In genomic region chr10:79645711-79646110, GRCm38 (mm10) we compare ENCODE assay signal across 34 mouse cellular contexts. TPM values are rescaled to one million over a fixed set of nuclear protein-coding genes. Genes with fewer than 3 reads are reported as not detected.
DNase-seq lines count a peak whose midpoint lies in the region; ATAC-seq lines count a peak whose summit lies in the region.
"Had no signal": no experiment of that assay in that cellular context is flagged by ENCODE, and none has a peak within 500 bp of the region (broad histone marks: within the 10 kb centered on the region; RNA-seq: fewer than 3 reads in every experiment).

Gene Odf3l2, minus strand, starts transcription at chr10:79645738.

- H3K27ac ChIP-seq in limb, embryonic 13.5 days, result no peak within 1 kb of the TSS
- H3K27ac ChIP-seq in limb, embryonic 10.5 days, result no peak within 1 kb of the TSS; the same call in 1 of the 2 replicates
- H3K27ac ChIP-seq: forebrain, embryonic 13.5 days; heart, adult 2 months; hindbrain, embryonic 15.5 days; limb, embryonic 12.5 days; liver, embryonic 13.5 days had no signal

- H3K27me3 ChIP-seq in limb, embryonic 13.5 days, result no peaks in the 10 kb centered on the region
- peaks cover 1% of the 10 kb centered on the region for H3K27me3 ChIP-seq in limb, embryonic 10.5 days (ENCODE audit: low read depth, poor library complexity, severe bottlenecking)
- H3K27me3 ChIP-seq: forebrain, embryonic 13.5 days; liver, embryonic 13.5 days had no signal

- no peaks in the 10 kb centered on the region for H3K36me3 ChIP-seq in limb, embryonic 13.5 days
- no peaks in the 10 kb centered on the region for H3K36me3 ChIP-seq in limb, embryonic 10.5 days
- H3K36me3 ChIP-seq: heart, embryonic 12.5 days; hindbrain, embryonic 15.5 days; limb, embryonic 12.5 days; liver, embryonic 13.5 days had no signal

- H3K9me3 ChIP-seq in limb, embryonic 13.5 days, result no peaks in the 10 kb centered on the region
- H3K9me3 ChIP-seq in limb, embryonic 10.5 days (replicated peaks), result no peaks in the 10 kb centered on the region
- H3K9me3 ChIP-seq: forebrain, embryonic 13.5 days; heart, embryonic 12.5 days; hindbrain, embryonic 15.5 days; limb, embryonic 12.5 days; liver, embryonic 13.5 days; megakaryocyte, embryonic 14.5 days had no signal

- ATAC-seq in limb, embryonic 13.5 days (ENCODE audit: low FRiP score, low read depth), result 0 out of 2 replicates have a peak, but pooled peaks have one; percentile 20
- no peak for ATAC-seq in CD4-positive, CD25-positive, alpha-beta regulatory T cell, adult 4 months
- ATAC-seq: forebrain, embryonic 13.5 days; intestine, embryonic 16.5 days; lung, postnatal 0 days; Patski had no signal

- no peak within 1 kb of the TSS for H3K4me2 ChIP-seq in limb, embryonic 13.5 days (replicated peaks)
- H3K4me2 ChIP-seq: forebrain, embryonic 13.5 days; heart, embryonic 12.5 days; hindbrain, embryonic 15.5 days; limb, embryonic 12.5 days; liver, embryonic 13.5 days had no signal

- no peaks in the 10 kb centered on the region for H3K4me1 ChIP-seq in limb, embryonic 13.5 days
- H3K4me1 ChIP-seq in limb, embryonic 10.5 days, result no peaks in the 10 kb centered on the region
- H3K4me1 ChIP-seq: forebrain, embryonic 13.5 days; heart, embryonic 12.5 days; hindbrain, embryonic 15.5 days; limb, embryonic 12.5 days; liver, embryonic 13.5 days; megakaryocyte, embryonic 14.5 days had no signal

- peak; percentile 88 for DNase-seq in gastrocnemius, adult 18-20 months (ENCODE audit: low spot score)
- no peak for DNase-seq in gastrocnemius, postnatal 4 days (ENCODE audit: low spot score in 2 of 2)
- no peak for DNase-seq in limb, embryonic 10.5 days (ENCODE audit: low spot score)
- DNase-seq in gastrocnemius, postnatal 25 days, result peak; percentile 89
- no peak for DNase-seq in left cerebral cortex, adult 11 months (ENCODE audit: low spot score)
- DNase-seq: adrenal gland, postnatal 14 days; cerebellum, adult 11-12 months; heart, adult 2 months; heart, postnatal 4 days; kidney, adult 9 months; kidney, postnatal 25 days; liver, embryonic 13.5 days; lung, adult 18-20 months; lung, postnatal 4 days; midbrain, embryonic 14.5 days; thymus, postnatal 4 days had no signal

- peak within 1 kb of the TSS; percentile 19; the same call in 1 of the 2 replicates for H3K9ac ChIP-seq in limb, embryonic 13.5 days
- H3K9ac ChIP-seq: forebrain, embryonic 13.5 days; heart, embryonic 12.5 days; hindbrain, embryonic 15.5 days; limb, embryonic 12.5 days; liver, embryonic 13.5 days had no signal

- H3K4me3 ChIP-seq in limb, embryonic 13.5 days, result no peak within 1 kb of the TSS
- no peak within 1 kb of the TSS for H3K4me3 ChIP-seq in limb, embryonic 10.5 days
- H3K4me3 ChIP-seq: forebrain, embryonic 13.5 days; heart, adult 2 months; heart, embryonic 12.5 days; hindbrain, embryonic 15.5 days; limb, embryonic 12.5 days; liver, embryonic 13.5 days; megakaryocyte, embryonic 14.5 days had no signal

- WGBS in limb, embryonic 13.5 days, result 69% methylated on average over 8 of the region's 8 CpGs
- 73% methylated on average over 8 of the region's 8 CpGs for WGBS in limb, embryonic 10.5 days

RNA-seq across cellular contexts. Expression of gene Odf3l2, which starts in this region (rescaled TPM):
- total RNA-seq in gastrocnemius, adult 18-20 months (2021), result 100 to 1,000 TPM in 1 of 2 experiments, 10 to 100 TPM in 1; 42.1 to 178 TPM
- total RNA-seq in gastrocnemius, postnatal 4 days (2021), result not detected
- polyA plus RNA-seq in limb, embryonic 13.5 days (2015; fragmentation: Nextera tagmentation; extraction: Ambion mirVana), result not detected in 2 replicates
- not detected in 2 replicates for polyA plus RNA-seq in limb, embryonic 10.5 days (2016; fragmentation: Nextera tagmentation; extraction: Ambion mirVana)
- 10 to 100 TPM; 14.8 to 17.1 TPM for total RNA-seq in gastrocnemius, postnatal 25 days (2021)
- not detected for polyA plus RNA-seq in CD4-positive, CD25-positive, alpha-beta regulatory T cell, adult 4 months (2017; shearing (Covaris generic))
- total RNA-seq: adrenal gland, postnatal 14 days; common myeloid progenitor, adult 5-6 weeks; heart, adult 2 months; heart, postnatal 4 days; MEL; monocyte, adult 5-6 weeks had no signal
- polyA plus RNA-seq: heart, adult 2 months; heart, embryonic 12.5 days; heart, postnatal 0 days; intestine, embryonic 16.5 days; limb, embryonic 12.5 days; liver, embryonic 13.5 days; lung, postnatal 0 days; neural tube, embryonic 14.5 days; Patski; small intestine, adult 2 months; testis, adult 2 months; thymus, postnatal 0 days had no signal

Comparison
In these comparisons a context has a peak if more than half of its experiments do, and no peak if none do; other contexts are left out.
1. RNA of gene Odf3l2 (total RNA-seq): 42.1 to 178 TPM in gastrocnemius, adult 18-20 months and 14.8 to 17.1 TPM in gastrocnemius, postnatal 25 days; not detected in gastrocnemius, postnatal 4 days; every median in the first group is over 10 times any median in the second.
2. DNase-seq: peak in gastrocnemius, adult 18-20 months (single experiment) and gastrocnemius, postnatal 25 days (single experiment); none in gastrocnemius, postnatal 4 days (0 of 2), limb, embryonic 10.5 days (single experiment) and left cerebral cortex, adult 11 months (single experiment).
3. Peak in ATAC-seq and H3K9ac ChIP-seq in limb, embryonic 13.5 days; RNA of the gene not detected or under 1 TPM.